Mouse (Mus musculus): ENCODE data around the gene Tbc1d4. TPM values are rescaled to one million over a fixed set of nuclear protein-coding genes. Genes with fewer than 3 reads are reported as not detected.

Tbc1d4 gene
- polyA plus RNA-seq, 1 experiment from 2014 or later: 11.1 TPM

- Histone ChIP-seq H3K9ac (no peak overlapping the region), H3K27me3 (no peaks in the 10 kb centered on the region), H3K4me3 (no peak overlapping the region), H3K4me2 (replicated peaks) (no peak overlapping the region), H3K4me1 (no peaks in the 10 kb centered on the region), H3K36me3 (no peaks in the 10 kb centered on the region), H3K27ac (no peak overlapping the region), H3K9me3 (no peaks in the 10 kb centered on the region)
- 88% methylated on average over 5 of the region's 5 CpGs for WGBS
- ATAC-seq (ENCODE audit: insufficient number of reproducible peaks, insufficient read depth, low FRiP score, low TSS enrichment): no peak
Measured at GRCm38 (mm10) chr14:101617680-101618079, 8.7 kb upstream of the Tbc1d4 start.

DNA sequence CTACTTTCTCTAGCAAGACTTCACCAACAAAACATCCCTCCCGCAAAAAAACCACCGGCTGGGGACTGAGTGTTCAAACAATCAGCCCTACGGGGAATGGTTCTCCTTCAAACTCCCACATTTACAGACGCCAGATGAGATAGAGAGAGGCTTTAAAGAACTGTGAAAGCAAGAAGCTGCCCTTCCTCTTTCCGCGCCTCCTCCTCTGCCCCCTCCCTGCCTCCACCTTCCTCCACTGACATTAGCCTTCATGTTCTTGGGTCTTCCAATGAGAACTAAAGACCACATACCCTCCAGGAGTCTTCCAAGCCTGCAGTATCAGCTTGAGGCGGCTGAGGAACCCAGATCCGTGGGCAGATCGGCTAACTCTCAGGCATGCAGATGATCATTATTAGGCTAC is 7.2 kb upstream of the Tbc1d4 start:
- Histone ChIP-seq H3K4me3 (no peak overlapping the region), H3K4me1 (no peaks in the 10 kb centered on the region), H3K9me3 (no peaks in the 10 kb centered on the region), H3K36me3 (no peaks in the 10 kb centered on the region), H3K4me2 (replicated peaks) (no peak overlapping the region), H3K27me3 (no peaks in the 10 kb centered on the region), H3K9ac (no peak overlapping the region), H3K27ac (no peak overlapping the region)
- ATAC-seq (ENCODE audit: insufficient number of reproducible peaks, insufficient read depth, low FRiP score, low TSS enrichment): no peak
- 79% methylated on average over 9 of the region's 9 CpGs for WGBS

- ATAC-seq (ENCODE audit: insufficient number of reproducible peaks, insufficient read depth, low FRiP score, low TSS enrichment): no peak
Measured at GRCm38 (mm10) chr14:101613206-101613605, 4.2 kb upstream of the Tbc1d4 start.

DNA sequence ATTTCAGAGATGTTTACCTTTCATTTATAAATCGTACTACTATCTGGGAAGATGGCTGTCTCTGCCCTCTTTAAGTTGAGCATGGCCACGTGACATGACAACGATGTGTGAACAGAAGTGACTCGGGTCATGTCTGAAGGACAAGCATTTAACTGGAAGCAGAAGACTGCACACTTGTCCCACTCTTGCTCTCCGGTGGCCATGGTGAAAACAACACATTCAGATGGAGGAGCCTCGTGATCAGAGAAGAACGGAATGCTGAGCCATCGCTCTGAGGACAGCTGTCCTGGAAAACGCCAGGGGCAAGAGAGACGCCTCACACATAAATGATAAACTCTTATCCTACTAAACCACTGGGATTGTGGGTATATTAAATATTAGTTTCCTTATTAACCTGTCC is 1.7 kb upstream of the Tbc1d4 start:
- no peak overlapping the region for H3K27ac ChIP-seq
- 77% methylated on average over 10 of the region's 10 CpGs for WGBS
- no peak overlapping the region for H3K9ac ChIP-seq

More at GRCm38 (mm10) chr14:101613206-101613605, 4.2 kb upstream of the Tbc1d4 start:
- Histone ChIP-seq H3K4me1 (no peaks in the 10 kb centered on the region), H3K27me3 (no peaks in the 10 kb centered on the region), H3K27ac (no peak overlapping the region), H3K4me3 (no peak overlapping the region), H3K4me2 (replicated peaks) (no peak overlapping the region), H3K36me3 (no peaks in the 10 kb centered on the region), H3K9me3 (no peaks in the 10 kb centered on the region), H3K9ac (no peak overlapping the region)
- WGBS: 38% methylated on average over 1 of the region's 1 CpGs

GRCm38 (mm10) chr14:101607631-101608518 is 1.1 kb downstream of the Tbc1d4 start:
- Histone ChIP-seq H3K4me1 (0 out of 2 replicates have a peak, but pooled peaks cover 6% of the 10 kb centered on the region), H3K4me3 (peak overlapping the region; percentile 75), H3K36me3 (no peaks in the 10 kb centered on the region), H3K4me2 (replicated peaks) (peak overlapping the region; percentile 99), H3K9ac (peak overlapping the region; percentile 72), H3K27me3 (peaks cover 3% of the 10 kb centered on the region; the same call in 1 of the 2 replicates), H3K9me3 (no peaks in the 10 kb centered on the region), H3K27ac (no peak overlapping the region)
- peak; percentile 47; the same call in 1 of the 2 replicates for ATAC-seq (ENCODE audit: insufficient number of reproducible peaks, insufficient read depth, low FRiP score, low TSS enrichment)
- WGBS: under 1% methylated on average over 59 of the region's 62 CpGs

More for the DNA sequence above, 1.7 kb upstream of the Tbc1d4 start:
- peaks cover 3% of the 10 kb centered on the region; the same call in 1 of the 2 replicates for H3K27me3 ChIP-seq
- H3K4me1 ChIP-seq: 0 out of 2 replicates have a peak, but pooled peaks cover 6% of the 10 kb centered on the region
- no peak overlapping the region for H3K4me3 ChIP-seq
- ATAC-seq (ENCODE audit: insufficient number of reproducible peaks, insufficient read depth, low FRiP score, low TSS enrichment): no peak
- H3K4me2 ChIP-seq (replicated peaks): no peak overlapping the region
- H3K36me3 ChIP-seq: no peaks in the 10 kb centered on the region
- no peaks in the 10 kb centered on the region for H3K9me3 ChIP-seq

DNA sequence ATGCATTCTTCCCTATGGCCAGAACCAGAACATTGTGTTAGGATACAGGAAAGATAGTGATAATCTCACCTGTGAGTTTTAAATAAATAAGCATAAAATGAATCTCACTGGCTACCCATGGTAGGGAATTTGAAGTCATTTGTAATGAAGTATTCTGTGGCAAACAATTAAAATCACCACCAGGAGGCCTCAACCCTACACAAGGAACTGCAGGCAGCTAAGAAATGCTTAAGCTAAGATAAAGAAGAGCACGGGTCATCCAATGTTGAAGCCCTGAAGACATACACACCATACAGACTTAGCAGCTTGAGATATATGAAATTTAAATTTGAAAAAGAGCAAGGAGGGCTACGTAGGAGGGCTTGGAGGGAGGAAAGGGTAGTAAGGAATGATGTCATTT is 3.1 kb downstream of the Tbc1d4 start:
- no peak overlapping the region for H3K4me2 ChIP-seq (replicated peaks)
- peaks cover 3% of the 10 kb centered on the region; the same call in 1 of the 2 replicates for H3K27me3 ChIP-seq
- 75% methylated on average over 2 of the region's 2 CpGs for WGBS
- no peak overlapping the region for H3K9ac ChIP-seq
- no peak overlapping the region for H3K27ac ChIP-seq
- H3K9me3 ChIP-seq: no peaks in the 10 kb centered on the region
- no peak overlapping the region for H3K4me3 ChIP-seq
- H3K4me1 ChIP-seq: 0 out of 2 replicates have a peak, but pooled peaks cover 6% of the 10 kb centered on the region
- H3K36me3 ChIP-seq: no peaks in the 10 kb centered on the region
- ATAC-seq (ENCODE audit: insufficient number of reproducible peaks, insufficient read depth, low FRiP score, low TSS enrichment): no peak

DNA sequence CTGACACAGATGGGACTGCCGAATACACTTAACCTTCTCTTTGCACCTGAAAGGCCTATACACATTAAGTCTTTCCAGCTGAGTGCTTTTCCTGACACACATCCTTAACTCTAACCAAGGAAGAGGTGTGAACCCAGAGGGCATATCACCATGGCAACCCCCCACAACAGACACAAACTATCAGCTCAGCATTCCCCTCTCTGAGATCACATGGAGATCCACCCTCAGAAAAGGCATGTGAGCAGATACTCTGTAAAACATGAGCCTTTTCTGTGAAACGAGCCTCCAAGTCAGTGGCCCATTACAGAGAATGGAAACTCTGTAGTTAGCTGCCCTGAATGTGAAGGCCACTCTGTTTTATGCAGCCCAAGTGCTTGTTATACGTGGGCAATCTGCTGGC is 6.1 kb downstream of the Tbc1d4 start:
- no peaks in the 10 kb centered on the region for H3K9me3 ChIP-seq
- no peak overlapping the region for H3K27ac ChIP-seq
- H3K4me2 ChIP-seq (replicated peaks): no peak overlapping the region
- no peak overlapping the region for H3K4me3 ChIP-seq
- H3K36me3 ChIP-seq: no peaks in the 10 kb centered on the region
- peaks cover 3% of the 10 kb centered on the region; the same call in 1 of the 2 replicates for H3K27me3 ChIP-seq
- H3K9ac ChIP-seq: no peak overlapping the region
- no peak for ATAC-seq (ENCODE audit: insufficient number of reproducible peaks, insufficient read depth, low FRiP score, low TSS enrichment)
- H3K4me1 ChIP-seq: 0 out of 2 replicates have a peak, but pooled peaks cover 6% of the 10 kb centered on the region
- 52% methylated on average over 3 of the region's 3 CpGs for WGBS

- Histone ChIP-seq H3K9me3 (no peaks in the 10 kb centered on the region), H3K27ac (no peak overlapping the region), H3K4me1 (no peaks in the 10 kb centered on the region), H3K27me3 (no peaks in the 10 kb centered on the region), H3K36me3 (no peaks in the 10 kb centered on the region), H3K4me2 (replicated peaks) (no peak overlapping the region), H3K4me3 (no peak overlapping the region), H3K9ac (no peak overlapping the region)
- 87% methylated on average over 12 of the region's 14 CpGs for WGBS
- no peak for ATAC-seq (ENCODE audit: insufficient number of reproducible peaks, insufficient read depth, low FRiP score, low TSS enrichment)
Measured at GRCm38 (mm10) chr14:101597096-101597715, 11.8 kb downstream of the Tbc1d4 start.

DNA sequence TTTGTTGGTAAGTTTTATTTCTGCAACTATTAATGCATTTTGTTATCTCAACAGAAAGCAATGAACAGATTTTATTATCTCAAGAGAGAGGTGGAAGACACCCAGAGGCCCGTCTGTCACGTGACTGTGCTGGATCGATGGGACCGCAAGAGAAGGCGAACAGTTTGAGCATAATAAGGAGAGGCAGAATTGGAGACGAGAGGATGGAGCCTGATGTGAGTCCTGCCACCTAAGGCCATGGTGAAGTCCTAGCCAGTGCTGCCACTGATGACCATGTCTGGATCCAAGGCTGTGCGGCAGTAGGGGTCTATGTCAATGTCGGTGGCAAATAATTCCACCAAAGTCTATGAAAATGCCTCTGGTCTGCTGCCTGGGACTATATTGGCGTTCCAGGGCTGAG is 12.3 kb downstream of the Tbc1d4 start:
- H3K4me3 ChIP-seq: no peak overlapping the region
- no peaks in the 10 kb centered on the region for H3K4me1 ChIP-seq
- no peaks in the 10 kb centered on the region for H3K36me3 ChIP-seq
- H3K9ac ChIP-seq: no peak overlapping the region
- H3K4me2 ChIP-seq (replicated peaks): no peak overlapping the region
- no peak overlapping the region for H3K27ac ChIP-seq
- no peak for ATAC-seq (ENCODE audit: insufficient number of reproducible peaks, insufficient read depth, low FRiP score, low TSS enrichment)
- 93% methylated on average over 9 of the region's 9 CpGs for WGBS
- no peaks in the 10 kb centered on the region for H3K27me3 ChIP-seq
- H3K9me3 ChIP-seq: no peaks in the 10 kb centered on the region

- no peaks in the 10 kb centered on the region for H3K4me1 ChIP-seq
- no peaks in the 10 kb centered on the region for H3K36me3 ChIP-seq
- no peak overlapping the region for H3K4me3 ChIP-seq
- H3K27ac ChIP-seq: no peak overlapping the region
- no peak for ATAC-seq (ENCODE audit: insufficient number of reproducible peaks, insufficient read depth, low FRiP score, low TSS enrichment)
- WGBS: 90% methylated on average over 13 of the region's 13 CpGs
- H3K4me2 ChIP-seq (replicated peaks): no peak overlapping the region
- H3K9ac ChIP-seq: no peak overlapping the region
- H3K27me3 ChIP-seq: no peaks in the 10 kb centered on the region
- no peaks in the 10 kb centered on the region for H3K9me3 ChIP-seq
Measured at GRCm38 (mm10) chr14:101595301-101596080, 13.5 kb downstream of the Tbc1d4 start.

DNA sequence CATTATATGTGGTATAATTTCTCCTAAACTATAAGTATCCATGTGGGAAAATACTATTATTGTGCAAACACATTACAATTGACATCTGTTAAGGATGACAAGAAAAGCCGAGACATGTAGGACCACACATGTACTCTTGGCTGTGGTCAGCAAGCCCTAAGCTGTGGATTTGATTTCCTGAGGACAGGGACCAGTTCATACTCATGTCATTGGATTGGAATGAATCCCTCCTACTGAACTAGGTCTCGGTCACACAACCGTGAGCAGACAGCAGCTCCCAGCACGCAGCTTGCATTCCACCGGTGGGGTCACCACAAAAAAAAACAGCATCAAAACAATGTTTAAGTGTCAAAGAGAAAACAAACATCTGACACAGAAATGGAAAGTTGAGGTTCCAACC is 15.0 kb downstream of the Tbc1d4 start:
- Histone ChIP-seq H3K36me3 (no peaks in the 10 kb centered on the region), H3K9me3 (no peaks in the 10 kb centered on the region), H3K4me3 (no peak overlapping the region), H3K4me1 (no peaks in the 10 kb centered on the region), H3K27ac (no peak overlapping the region), H3K27me3 (no peaks in the 10 kb centered on the region), H3K9ac (no peak overlapping the region), H3K4me2 (replicated peaks) (no peak overlapping the region)
- no peak for ATAC-seq (ENCODE audit: insufficient number of reproducible peaks, insufficient read depth, low FRiP score, low TSS enrichment)
- WGBS: 93% methylated on average over 5 of the region's 5 CpGs
